Mouse (Mus musculus) MEL (cell line): ENCODE data around the gene Ivd. TPM values are rescaled to one million over a fixed set of nuclear protein-coding genes. Genes with fewer than 3 reads are reported as not detected.

ENCODE experiments used
- DNase-seq: peaks from one replicate; pipeline ENCODE4 v3.0.0; 2011; ENCODE audit warnings: low read depth, low spot score
- H3K27ac ChIP-seq: 2 replicates; pipeline ENCODE4 v1.5.1; 2012; ENCODE audit warnings: low read depth, mild to moderate bottlenecking, control low read depth, low read length, moderate library complexity; ENCODE audit not compliant: control insufficient read depth
- H3K27me3 ChIP-seq, 2 experiments: fragments of 150-350 bp in 1 of 2; sonication (generic) in 1 of 2; 2 replicates each; pipeline ENCODE4 v1.6.1; 2012; ENCODE audit warnings: low read length in 2 of 2, mild to moderate bottlenecking in 2 of 2, improper control_type of control experiment in 1 of 2, moderate library complexity in 1 of 2; ENCODE audit not compliant: insufficient read depth in 2 of 2, control insufficient read depth in 1 of 2
- H3K36me3 ChIP-seq, 2 experiments: 2 replicates each; pipeline ENCODE4 v1.6.1; 2012 to 2014; ENCODE audit warnings: low read length in 2 of 2, improper control_type of control experiment in 1 of 2, inconsistent platforms in 1 of 2, mild to moderate bottlenecking in 1 of 2; ENCODE audit not compliant: insufficient read depth in 2 of 2, control insufficient read depth in 1 of 2
- H3K4me1 ChIP-seq, 2 experiments: fragments of 150-350 bp in 1 of 2; sonication (generic) in 1 of 2; 2 replicates each; pipeline ENCODE4 v1.6.1; 2012; ENCODE audit warnings: low read length in 2 of 2, improper control_type of control experiment in 1 of 2, mild to moderate bottlenecking in 1 of 2; ENCODE audit not compliant: insufficient read depth in 2 of 2, control insufficient read depth in 1 of 2
- H3K4me3 ChIP-seq, 2 experiments: fragments of 150-350 bp in 1 of 2; sonication (generic) in 1 of 2; 2 replicates each; pipeline ENCODE4 v1.5.1; 2012; ENCODE audit warnings: low read depth in 2 of 2, low read length in 2 of 2, mild to moderate bottlenecking in 2 of 2, moderate library complexity in 2 of 2, control low read depth in 1 of 2, improper control_type of control experiment in 1 of 2; ENCODE audit not compliant: control insufficient read depth in 1 of 2, insufficient read depth in 1 of 2
- H3K79me2 ChIP-seq: 2 replicates; pipeline ENCODE4 v1.6.1; 2012; ENCODE audit warnings: mild to moderate bottlenecking, low read length, moderate library complexity; ENCODE audit not compliant: control insufficient read depth, poor library complexity, insufficient read depth
- H3K9ac ChIP-seq: 2 replicates; pipeline ENCODE4 v1.6.1; 2012; ENCODE audit warnings: low read depth, mild to moderate bottlenecking, control low read depth, low read length, moderate library complexity; ENCODE audit not compliant: control insufficient read depth, poor library complexity, severe bottlenecking
- H3K9me3 ChIP-seq: fragments of 150-350 bp; sonication (generic); replicated peaks from 2 replicates; pipeline ENCODE4 v1.6.1; 2012; ENCODE audit warnings: mild to moderate bottlenecking, low read length, improper control_type of control experiment, moderate library complexity; ENCODE audit not compliant: insufficient read depth
- CHD1 ChIP-seq: IDR thresholded peaks from 2 replicates; pipeline ENCODE4 v1.6.1; 2012; ENCODE audit warnings: low read depth, mild to moderate bottlenecking, inconsistent platforms, low read length, improper control_type of control experiment
- CHD2 ChIP-seq: IDR thresholded peaks from 2 replicates; pipeline ENCODE4 v1.6.1; 2011; ENCODE audit warnings: low read length, improper control_type of control experiment
- CTCF ChIP-seq, 3 experiments: IDR thresholded peaks in 2 of 3; conservative IDR thresholded peaks in 1 of 3; 2 replicates each; pipeline ENCODE4 v1.5.1; 2011 to 2012; ENCODE audit warnings: low read length in 3 of 3, low read depth in 2 of 3, mild to moderate bottlenecking in 2 of 3, improper control_type of control experiment in 1 of 3, inconsistent platforms in 1 of 3, mixed read lengths in 1 of 3, moderate library complexity in 1 of 3; ENCODE audit not compliant: control insufficient read depth in 1 of 3, insufficient read depth in 1 of 3, poor library complexity in 1 of 3, severe bottlenecking in 1 of 3
- ELF1 ChIP-seq: IDR thresholded peaks from 2 replicates; pipeline ENCODE4 v1.6.1; 2014; ENCODE audit warnings: low read depth, mild to moderate bottlenecking, inconsistent platforms, low read length, improper control_type of control experiment, moderate library complexity
- HCFC1 ChIP-seq: IDR thresholded peaks from 2 replicates; pipeline ENCODE4 v1.6.1; 2012; ENCODE audit warnings: low read depth, mild to moderate bottlenecking, inconsistent platforms, low read length, improper control_type of control experiment, moderate library complexity
- MAX ChIP-seq: IDR thresholded peaks from 2 replicates; pipeline ENCODE4 v1.6.1; 2011; ENCODE audit warnings: low read length, improper control_type of control experiment
- MAZ ChIP-seq: IDR thresholded peaks from 2 replicates; pipeline ENCODE4 v1.6.1; 2012; ENCODE audit warnings: low read depth, mild to moderate bottlenecking, inconsistent platforms, low read length, improper control_type of control experiment
- MXI1 ChIP-seq: IDR thresholded peaks from 2 replicates; pipeline ENCODE4 v1.6.1; 2011; ENCODE audit warnings: mild to moderate bottlenecking, low read depth, low read length, improper control_type of control experiment
- NELFE ChIP-seq: IDR thresholded peaks from 2 replicates; pipeline ENCODE4 v1.6.1; 2011; ENCODE audit warnings: low read depth, low read length, improper control_type of control experiment
- NRF1 ChIP-seq: IDR thresholded peaks from 2 replicates; pipeline ENCODE4 v1.6.1; 2014; ENCODE audit warnings: low read depth, mild to moderate bottlenecking, inconsistent platforms, low read length, improper control_type of control experiment, moderate library complexity; ENCODE audit not compliant: poor library complexity, insufficient read depth, severe bottlenecking
- POLR2A ChIP-seq, 2 experiments: IDR thresholded peaks; 2 replicates each; pipeline ENCODE4 v1.6.1; 2011 to 2012; ENCODE audit warnings: low read length in 2 of 2, mild to moderate bottlenecking in 2 of 2, control low read depth in 1 of 2, improper control_type of control experiment in 1 of 2, low read depth in 1 of 2, moderate library complexity in 1 of 2; ENCODE audit not compliant: control insufficient read depth in 1 of 2, insufficient read depth in 1 of 2, poor library complexity in 1 of 2
- RAD21 ChIP-seq: IDR thresholded peaks from 2 replicates; pipeline ENCODE4 v1.6.1; 2011; ENCODE audit warnings: mild to moderate bottlenecking, low read depth, low read length, improper control_type of control experiment
- TAL1 ChIP-seq: IDR thresholded peaks from 2 replicates; pipeline ENCODE4 v1.6.1; 2012; ENCODE audit warnings: mild to moderate bottlenecking, inconsistent platforms, low read length, moderate library complexity, mixed read lengths
- TCF12 ChIP-seq: IDR thresholded peaks from 2 replicates; pipeline ENCODE4 v1.6.1; 2014; ENCODE audit warnings: low read depth, mild to moderate bottlenecking, inconsistent platforms, low read length, improper control_type of control experiment, moderate library complexity
- UBTF ChIP-seq: IDR thresholded peaks from 2 replicates; pipeline ENCODE4 v1.6.1; 2012; ENCODE audit warnings: low read depth, mild to moderate bottlenecking, inconsistent platforms, low read length, improper control_type of control experiment, moderate library complexity, borderline replicate concordance; ENCODE audit not compliant: insufficient read depth
- ZMIZ1 ChIP-seq: IDR thresholded peaks from 2 replicates; pipeline ENCODE4 v1.6.1; 2012; ENCODE audit warnings: low read depth, mild to moderate bottlenecking, inconsistent platforms, low read length, improper control_type of control experiment, moderate library complexity
- polyA plus RNA-seq, 2 experiments: library from polyadenylated mRNA; stranded (reverse) in 1 of 2; unstranded in 1 of 2; fragments of >175 nt in 1 of 2; fragments of >200 nt in 1 of 2; gene quantifications; 2 replicates each; pipeline versions ENCODE4 v1.2.1 to v1.2.4; 2012; ENCODE audit warnings: low replicate concordance in 2 of 2, low read depth in 1 of 2; ENCODE audit not compliant: insufficient read length in 2 of 2, insufficient read depth in 1 of 2, missing spikeins in 1 of 2
- total RNA-seq: library from RNA; depleted of rRNA; stranded (reverse); fragments of 300-350 nt; gene quantifications from 2 replicates; pipeline ENCODE4 v1.2.3, GENCODE M21; 2012

The Ivd gene
- total and polyA plus RNA-seq, 3 experiments = 17.1 to 33.4 TPM; not detected in 1

DNA sequence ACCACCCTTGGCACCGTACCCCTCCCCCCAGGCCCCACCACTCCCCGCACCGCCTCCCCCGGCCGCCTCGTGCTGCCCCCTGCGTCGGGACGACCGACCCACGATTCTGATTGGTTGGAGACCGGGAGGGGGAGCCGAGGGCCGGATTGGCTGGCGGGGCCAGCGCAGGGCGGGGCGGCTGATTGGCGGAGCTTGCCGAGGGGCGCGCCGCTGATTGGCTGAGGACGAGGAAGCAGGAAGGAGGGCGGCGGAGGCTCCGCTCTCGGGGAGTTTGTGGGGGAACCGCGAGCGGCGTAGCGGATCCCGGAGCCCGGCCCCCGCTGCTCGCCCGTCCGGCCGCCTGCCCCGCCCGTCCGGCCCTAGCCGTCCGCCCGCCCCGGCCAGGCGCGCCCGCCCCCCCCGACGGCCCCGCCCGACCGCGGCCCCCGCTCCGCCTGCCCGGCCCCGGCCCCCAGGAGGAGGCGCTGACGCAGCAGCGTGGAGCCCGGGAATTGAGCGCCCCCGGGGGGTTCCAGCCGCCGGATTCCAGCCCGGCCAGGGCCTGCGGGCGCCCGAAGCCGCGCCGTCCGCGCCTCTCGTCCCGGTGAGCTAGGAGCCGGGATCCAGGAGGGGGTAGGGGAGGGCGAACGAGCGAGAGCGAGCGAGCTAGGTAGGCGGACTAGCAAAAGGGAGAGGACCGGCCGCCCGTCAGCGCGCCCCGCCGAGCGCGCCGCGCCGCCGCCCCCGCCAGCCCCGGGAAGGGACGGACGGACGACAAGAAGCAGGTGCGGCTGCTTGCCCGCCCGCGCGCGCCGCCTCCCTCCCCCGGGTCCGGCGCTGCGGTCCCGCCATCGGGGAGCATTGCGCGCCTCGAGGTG, 39.6 kb downstream of the Ivd start:
- Histone ChIP-seq H3K36me3 (peaks cover 0 to 24% of the 10 kb centered on the region in 2 experiments; a peak in 2 of 4 replicates), H3K27ac (peak overlapping the region; percentile 45), H3K4me3 (peak overlapping the region; percentile 86 to 99), H3K27me3 (no peaks in the 10 kb centered on the region; a peak in 1 of 4 replicates), H3K4me1 (peaks cover 3 to 38% of the 10 kb centered on the region in 2 experiments), H3K79me2 (peaks cover 35% of the 10 kb centered on the region), H3K9me3 (no peaks in the 10 kb centered on the region), H3K9ac (peak overlapping the region; percentile 96)
- peak; percentile 97 for DNase-seq
- TF ChIP-seq ZMIZ1 (peak; percentile 40; the same call in 1 of the 2 replicates), TCF12 (no peak), ELF1 (peak; percentile 90), POLR2A (IDR thresholded peaks at IDR 0.05; ENCODE audit: control insufficient read depth in 1 of 2, insufficient read depth in 1 of 2, low read depth in 1 of 2, low read length in 2 of 2, poor library complexity in 1 of 2) (peak; percentile 24 to 56; a peak in 1 of 4 replicates), UBTF (peak; percentile 73; the same call in 1 of the 2 replicates), HCFC1 (peak; percentile 71), RAD21 (no peak), NELFE (peak; percentile 65; the same call in 1 of the 2 replicates), CHD2 (peak; percentile 30; the same call in 1 of the 2 replicates), MXI1 (peak; percentile 60), CHD1 (no peak), TAL1 (no peak), NRF1 (peak; percentile 32; the same call in 1 of the 2 replicates), MAZ (peak; percentile 51; the same call in 1 of the 2 replicates), CTCF (IDR thresholded peaks at IDR 0.05 in 2 of 3, conservative IDR thresholded peaks at IDR 0.05 in 1 of 3; ENCODE audit: control insufficient read depth in 1 of 3, insufficient read depth in 1 of 3, low read depth in 2 of 3, low read length in 3 of 3, poor library complexity in 1 of 3, severe bottlenecking in 1 of 3) (peak in 1 of 3 experiments; percentile 35; a peak in 2 of 6 replicates)

DNA sequence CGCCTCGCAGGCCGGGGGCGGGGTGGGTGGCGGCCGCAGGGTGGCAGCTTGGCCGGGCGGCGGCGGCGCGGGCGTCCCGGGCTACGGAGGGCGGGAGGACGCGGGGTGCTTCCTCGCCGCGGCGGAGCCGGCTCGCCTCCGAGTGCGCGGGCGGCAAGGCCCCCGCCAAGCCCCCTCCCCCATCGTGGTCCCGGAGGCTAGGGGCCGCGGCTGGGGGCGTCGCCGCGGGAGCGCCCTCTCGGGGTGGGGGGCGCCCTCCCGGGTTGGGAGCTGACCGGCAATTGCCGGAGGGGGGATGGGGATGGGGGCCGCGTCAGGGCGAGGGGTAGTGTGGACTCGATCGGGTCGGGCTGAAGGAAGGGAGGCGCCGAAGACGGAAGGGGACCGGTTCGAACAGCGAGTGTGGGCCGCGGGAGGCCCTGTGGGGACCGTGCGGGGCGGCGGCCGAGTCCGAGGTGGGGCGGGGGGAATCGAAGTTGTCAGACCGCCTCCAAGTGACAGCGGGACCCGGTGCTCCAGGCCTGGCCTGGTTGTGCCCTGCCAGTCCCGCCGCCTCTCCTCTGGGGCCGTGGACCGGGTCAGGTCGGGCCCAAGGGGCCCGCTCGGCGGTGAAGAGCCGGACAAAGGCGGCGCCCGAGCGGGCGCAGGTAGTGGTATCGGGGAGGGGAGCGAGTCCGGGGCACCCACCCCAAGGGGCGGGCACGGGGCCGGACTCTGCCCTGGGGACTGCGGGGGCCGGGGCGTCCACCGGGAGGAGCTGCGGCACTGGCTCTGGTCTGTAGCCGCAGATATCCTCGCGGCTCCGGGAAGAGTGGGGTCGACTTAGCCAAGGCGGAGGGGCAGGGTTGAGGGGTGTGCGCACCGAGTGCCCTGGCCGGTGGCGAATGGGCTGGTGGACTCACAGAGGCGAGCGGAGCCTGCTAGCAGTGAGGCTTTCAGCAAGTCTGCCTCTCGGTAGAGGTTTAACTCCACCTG, 40.6 kb downstream of the Ivd start:
- no peak overlapping the region for H3K27ac ChIP-seq

More for the DNA sequence above, 40.6 kb downstream of the Ivd start:
- peak overlapping the region; percentile 96 for H3K9ac ChIP-seq
- H3K4me1 ChIP-seq = peaks cover 3 to 38% of the 10 kb centered on the region in 2 experiments
- TF ChIP-seq MAX (no peak), CTCF (IDR thresholded peaks at IDR 0.05 in 2 of 3, conservative IDR thresholded peaks at IDR 0.05 in 1 of 3; ENCODE audit: control insufficient read depth in 1 of 3, insufficient read depth in 1 of 3, low read depth in 2 of 3, low read length in 3 of 3, poor library complexity in 1 of 3, severe bottlenecking in 1 of 3) (peak in 1 of 3 experiments; percentile 30; a peak in 1 of 6 replicates)
- TF ChIP-seq, all 39 proteins: peak for 1
- Histone ChIP-seq H3K4me3 (peak overlapping the region; percentile 86 to 99), H3K27me3 (no peaks in the 10 kb centered on the region; a peak in 1 of 4 replicates), H3K36me3 (peaks cover 0 to 24% of the 10 kb centered on the region in 2 experiments; a peak in 2 of 4 replicates), H3K79me2 (peaks cover 43% of the 10 kb centered on the region), H3K9me3 (no peaks in the 10 kb centered on the region)
- DNase-seq = peak; percentile 55
